Mouse (Mus musculus) heart, embryonic 15.5 days (tissue): Measurements from ENCODE around the gene 4921536K21Rik. TPM values are rescaled to one million over a fixed set of nuclear protein-coding genes. Genes with fewer than 3 reads are reported as not detected.

Source experiments
- ATAC-seq: fragments of 200-750 bp; cut with Nextera tagmentation; replicated peaks from 2 replicates; pipeline ENCODE4 v1.8.0; 2017; ENCODE audit warnings: low read depth, moderate TSS enrichment; ENCODE audit not compliant: insufficient number of reproducible peaks, insufficient read depth, low FRiP score
- H3K27ac ChIP-seq: fragments of 300-500 bp; sonication (generic); 2 replicates; pipeline ENCODE4 v1.5.1; 2015; ENCODE audit warnings: mild to moderate bottlenecking, inconsistent platforms
- H3K27me3 ChIP-seq: fragments of 300-500 bp; sonication (generic); 2 replicates; pipeline ENCODE4 v1.6.1; 2015; ENCODE audit warnings: inconsistent platforms
- H3K36me3 ChIP-seq: fragments of 300-500 bp; sonication (generic); 2 replicates; pipeline ENCODE4 v1.6.1; 2015; ENCODE audit warnings: mild to moderate bottlenecking, inconsistent platforms
- H3K4me1 ChIP-seq: fragments of 300-500 bp; sonication (generic); replicated peaks from 2 replicates; pipeline ENCODE4 v1.6.1; 2015; ENCODE audit warnings: inconsistent platforms
- H3K4me2 ChIP-seq: fragments of 300-500 bp; sonication (generic); 2 replicates; pipeline ENCODE4 v1.6.1; 2015; ENCODE audit warnings: inconsistent platforms, mild to moderate bottlenecking, moderate library complexity
- H3K4me3 ChIP-seq: fragments of 300-500 bp; sonication (generic); 2 replicates; pipeline ENCODE4 v1.5.1; 2015; ENCODE audit warnings: mild to moderate bottlenecking, inconsistent platforms
- H3K9ac ChIP-seq: fragments of 300-500 bp; sonication (generic); 2 replicates; pipeline ENCODE4 v1.6.1; 2015; ENCODE audit warnings: mild to moderate bottlenecking, inconsistent platforms
- H3K9me3 ChIP-seq: fragments of 300-500 bp; sonication (generic); replicated peaks from 2 replicates; pipeline ENCODE4 v1.6.1; 2016; ENCODE audit warnings: inconsistent platforms
- WGBS: fragments of 180-500 bp; shearing (Covaris S2); methylation state at CpG from one replicate; pipeline ENCODE4 v1.1.7; 2015; ENCODE audit warnings: mixed read lengths; 5-methylcytosine and 5-hydroxymethylcytosine counted together
- polyA plus RNA-seq: library from polyadenylated mRNA; unstranded; fragments of >200 nt; fragmentation: Nextera tagmentation; extraction: Ambion mirVana; gene quantifications from 2 replicates; pipeline ENCODE4 v1.2.1, GENCODE M21; 2015

4921536K21Rik gene
- polyA plus RNA-seq = 0.06 and 0.21 TPM in 2 replicates

- no peaks in the 10 kb centered on the region for H3K9me3 ChIP-seq
- WGBS = 4% methylated on average over 46 of the region's 46 CpGs
- peak within 1 kb of the TSS; percentile 91 for H3K4me2 ChIP-seq
- ATAC-seq = peak; percentile 92
- peaks cover 13% of the 10 kb centered on the region for H3K4me1 ChIP-seq
- H3K27ac ChIP-seq = peak within 1 kb of the TSS; percentile 69
- peaks cover 8% of the 10 kb centered on the region; the same call in 1 of the 2 replicates for H3K36me3 ChIP-seq
- H3K9ac ChIP-seq = peak within 1 kb of the TSS; percentile 52
- no peaks in the 10 kb centered on the region for H3K27me3 ChIP-seq
- peak within 1 kb of the TSS; percentile 59 for H3K4me3 ChIP-seq
Measured at GRCm38 (mm10) chr11:3894406-3895281, at the start of gene 4921536K21Rik, which contains the start of gene Dusp18. TSS of gene 4921536K21Rik (minus strand) at chr11:3895098. TSS of gene Dusp18 (plus strand) at chr11:3895240.

GRCm38 (mm10) chr11:3941371-3941770 lies 46.5 kb upstream of the 4921536K21Rik start:
- Histone ChIP-seq H3K36me3 (no peaks in the 10 kb centered on the region), H3K4me1 (no peaks in the 10 kb centered on the region), H3K27me3 (peaks cover 10% of the 10 kb centered on the region; the same call in 1 of the 2 replicates), H3K9ac (no peak overlapping the region), H3K4me2 (no peak overlapping the region), H3K4me3 (no peak overlapping the region), H3K9me3 (no peaks in the 10 kb centered on the region), H3K27ac (no peak overlapping the region)
- WGBS = 79% methylated on average over 7 of the region's 7 CpGs
- no peak for ATAC-seq

- no peak for ATAC-seq
- no peaks in the 10 kb centered on the region for H3K36me3 ChIP-seq
- no peaks in the 10 kb centered on the region for H3K27me3 ChIP-seq
- 68% methylated on average over 13 of the region's 13 CpGs for WGBS
- no peak overlapping the region for H3K4me3 ChIP-seq
- H3K9me3 ChIP-seq = no peaks in the 10 kb centered on the region
- H3K4me1 ChIP-seq = no peaks in the 10 kb centered on the region; the same call in 1 of the 2 replicates
- H3K9ac ChIP-seq = no peak overlapping the region
- no peak overlapping the region for H3K27ac ChIP-seq
- H3K4me2 ChIP-seq = no peak overlapping the region
Measured at GRCm38 (mm10) chr11:3937321-3937874, 42.5 kb upstream of the 4921536K21Rik start.

- Histone ChIP-seq H3K4me2 (no peak overlapping the region), H3K27me3 (no peaks in the 10 kb centered on the region), H3K9me3 (no peaks in the 10 kb centered on the region), H3K36me3 (no peaks in the 10 kb centered on the region), H3K27ac (no peak overlapping the region), H3K9ac (no peak overlapping the region), H3K4me1 (peaks cover 6% of the 10 kb centered on the region), H3K4me3 (no peak overlapping the region)
- ATAC-seq = no peak
- 86% methylated on average over 3 of the region's 3 CpGs for WGBS
Measured at GRCm38 (mm10) chr11:3936318-3936717, 41.4 kb upstream of the 4921536K21Rik start.

- no peaks in the 10 kb centered on the region for H3K9me3 ChIP-seq
- H3K4me1 ChIP-seq = peaks cover 17% of the 10 kb centered on the region
- H3K27ac ChIP-seq = no peak overlapping the region
- H3K36me3 ChIP-seq = no peaks in the 10 kb centered on the region
- WGBS = 65% methylated on average over 4 of the region's 4 CpGs
- H3K27me3 ChIP-seq = no peaks in the 10 kb centered on the region
- no peak overlapping the region for H3K9ac ChIP-seq
- H3K4me3 ChIP-seq = no peak overlapping the region
- H3K4me2 ChIP-seq = no peak overlapping the region
- no peak for ATAC-seq
Measured at GRCm38 (mm10) chr11:3935135-3935534, 40.2 kb upstream of the 4921536K21Rik start.

GRCm38 (mm10) chr11:3933756-3934285 lies 38.9 kb upstream of the 4921536K21Rik start:
- H3K9ac ChIP-seq = no peak overlapping the region
- 87% methylated on average over 9 of the region's 9 CpGs for WGBS
- no peak for ATAC-seq
- no peaks in the 10 kb centered on the region for H3K27me3 ChIP-seq
- no peak overlapping the region for H3K4me2 ChIP-seq
- no peak overlapping the region for H3K4me3 ChIP-seq
- H3K9me3 ChIP-seq = no peaks in the 10 kb centered on the region
- peaks cover 17% of the 10 kb centered on the region for H3K4me1 ChIP-seq
- no peak overlapping the region for H3K27ac ChIP-seq
- H3K36me3 ChIP-seq = no peaks in the 10 kb centered on the region

GRCm38 (mm10) chr11:3931511-3932211 lies 36.8 kb upstream of the 4921536K21Rik start, which contains the start of gene Tcn2:
TSS of gene Tcn2 (minus strand) at chr11:3932159.
- Histone ChIP-seq H3K4me3 (peak within 1 kb of the TSS; percentile 64), H3K4me1 (peaks cover 17% of the 10 kb centered on the region), H3K9ac (peak within 1 kb of the TSS; percentile 62), H3K9me3 (no peaks in the 10 kb centered on the region), H3K27me3 (no peaks in the 10 kb centered on the region), H3K36me3 (0 out of 2 replicates have a peak, but pooled peaks cover 7% of the 10 kb centered on the region), H3K4me2 (peak within 1 kb of the TSS; percentile 78), H3K27ac (peak within 1 kb of the TSS; percentile 67)
- peak; percentile 85 for ATAC-seq
- WGBS = under 1% methylated on average over 22 of the region's 26 CpGs

- WGBS = 49% methylated on average over 6 of the region's 6 CpGs
- no peaks in the 10 kb centered on the region for H3K27me3 ChIP-seq
- H3K4me3 ChIP-seq = peak overlapping the region; percentile 64
Measured at GRCm38 (mm10) chr11:3930931-3931330, 36.0 kb upstream of the 4921536K21Rik start.

GRCm38 (mm10) chr11:3930019-3930418 lies 35.1 kb upstream of the 4921536K21Rik start:
- no peak overlapping the region for H3K27ac ChIP-seq
- no peak overlapping the region for H3K4me3 ChIP-seq
- H3K36me3 ChIP-seq = peaks cover 11% of the 10 kb centered on the region; the same call in 1 of the 2 replicates
- peaks cover 17% of the 10 kb centered on the region for H3K4me1 ChIP-seq
- ATAC-seq = no peak
- H3K27me3 ChIP-seq = no peaks in the 10 kb centered on the region
- H3K9me3 ChIP-seq = no peaks in the 10 kb centered on the region
- no peak overlapping the region for H3K9ac ChIP-seq
- 0 out of 2 replicates have a peak overlapping the region, but pooled peaks have one; percentile 2 for H3K4me2 ChIP-seq
- WGBS = 86% methylated on average over 4 of the region's 4 CpGs

More at GRCm38 (mm10) chr11:3930931-3931330, 36.0 kb upstream of the 4921536K21Rik start:
- Histone ChIP-seq H3K4me2 (peak overlapping the region; percentile 78), H3K9me3 (no peaks in the 10 kb centered on the region), H3K9ac (peak overlapping the region; percentile 62), H3K27ac (peak overlapping the region; percentile 67; the same call in 1 of the 2 replicates), H3K36me3 (0 out of 2 replicates have a peak, but pooled peaks cover 10% of the 10 kb centered on the region), H3K4me1 (peaks cover 17% of the 10 kb centered on the region)
- no peak for ATAC-seq

GRCm38 (mm10) chr11:3925916-3926315 lies 31.0 kb upstream of the 4921536K21Rik start:
- Histone ChIP-seq H3K27ac (no peak overlapping the region), H3K27me3 (no peaks in the 10 kb centered on the region), H3K36me3 (peaks cover 38% of the 10 kb centered on the region), H3K9me3 (no peaks in the 10 kb centered on the region), H3K4me3 (no peak overlapping the region), H3K9ac (no peak overlapping the region), H3K4me2 (no peak overlapping the region), H3K4me1 (peaks cover 9% of the 10 kb centered on the region)
- 87% methylated on average over 10 of the region's 10 CpGs for WGBS
- no peak for ATAC-seq
